Mouse (Mus musculus) embryonic fibroblast, embryonic 13.5 days (primary cell): ENCODE results near the gene Tspan9.

Experiments
- CTCF ChIP-seq: IDR thresholded peaks from 2 replicates; pipeline ENCODE4 v1.5.1; 2011; ENCODE audit warnings: mild to moderate bottlenecking, control low read depth, low read length, moderate library complexity, borderline replicate concordance; ENCODE audit not compliant: insufficient read depth
- POLR2A ChIP-seq: IDR thresholded peaks from 2 replicates; pipeline ENCODE4 v1.6.1; 2011; ENCODE audit warnings: low read depth, mild to moderate bottlenecking, control low read depth, low read length, moderate library complexity

DNA sequence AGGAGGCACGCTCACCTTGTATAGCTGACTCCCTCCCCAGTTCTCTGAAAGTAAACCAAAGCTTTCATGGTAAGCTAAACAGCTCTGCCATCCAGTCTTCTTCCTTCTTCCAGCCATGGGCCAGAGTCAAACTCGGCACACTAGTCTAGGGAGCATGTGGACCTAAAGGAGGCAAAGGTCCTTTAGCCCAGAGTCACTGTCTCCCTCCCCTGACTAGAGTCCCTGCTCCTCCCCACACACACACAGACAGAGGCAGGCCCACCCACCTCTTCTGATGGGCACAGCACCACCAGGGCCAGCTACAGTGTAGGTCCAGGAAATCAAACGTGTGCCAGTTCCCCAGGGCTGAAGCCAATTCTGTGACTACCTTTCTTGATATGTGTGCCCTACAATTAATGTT lies 16.1 kb downstream of the Tspan9 start:
- TF ChIP-seq CTCF: no peak
- no peak for TF ChIP-seq POLR2A
